Mouse (Mus musculus) ES-Bruce4 (cell line): ENCODE results near the gene Luzp4.
"Not testable (repeated sequence)": the region's sequence is repeated elsewhere in the genome, so short reads cannot be mapped to it uniquely, and the experiment has no call there.

Source experiments
- CTCF ChIP-seq: IDR thresholded peaks from one replicate; pipeline ENCODE4 v1.8.1; 2011; ENCODE audit warnings: low read depth, low read length
- EP300 ChIP-seq: IDR thresholded peaks from 2 replicates; pipeline ENCODE4 v1.6.1; 2011; ENCODE audit warnings: low read depth, low read length; ENCODE audit not compliant: insufficient read depth

GRCm38 (mm10) chrX:148857340-148857739 is at the start of gene Luzp4:
- not testable (repeated sequence) for TF ChIP-seq EP300, CTCF
